Mouse (Mus musculus) brain, adult 2 months (tissue): ENCODE results near the gene 1110032F04Rik.

ENCODE experiments used
- DNase-seq: peaks from one replicate; pipeline ENCODE4 v3.0.0; 2011; ENCODE audit warnings: low read depth, low spot score

The 1110032F04Rik gene

GRCm38 (mm10) chr3:68907509-68907908, 38.1 kb downstream of the 1110032F04Rik start:
- DNase-seq, result no peak
